Mouse (Mus musculus) urinary bladder, postnatal 4 days (tissue): ENCODE measurements around the gene Cox4i2.

Source experiments
- DNase-seq, 2 experiments: peaks; one replicate each; pipeline ENCODE4 v3.0.0; 2021 to 2022; ENCODE audit warnings: low spot score in 2 of 2

The Cox4i2 gene

GRCm38 (mm10) chr2:152799954-152800761, 46.2 kb downstream of the Cox4i2 start:
- DNase-seq, result no peak

- DNase-seq, result no peak
These were observed 46.8 kb downstream of the Cox4i2 start for GRCm38 (mm10) chr2:152800762-152801113.

- DNase-seq, result no peak
These were observed 48.3 kb downstream of the Cox4i2 start for GRCm38 (mm10) chr2:152802303-152802702.

- no peak for DNase-seq
These were observed 49.1 kb downstream of the Cox4i2 start for GRCm38 (mm10) chr2:152803081-152803480.

- no peak for DNase-seq
These were observed 50.6 kb downstream of the Cox4i2 start for GRCm38 (mm10) chr2:152804408-152805110.

GRCm38 (mm10) chr2:152805111-152805490, 51.1 kb downstream of the Cox4i2 start:
- no peak for DNase-seq

GRCm38 (mm10) chr2:152806037-152806436, 52.1 kb downstream of the Cox4i2 start:
- no peak for DNase-seq

- no peak for DNase-seq
These were observed 54.2 kb downstream of the Cox4i2 start for GRCm38 (mm10) chr2:152808178-152808577.

- no peak for DNase-seq
These were observed 56.4 kb downstream of the Cox4i2 start for GRCm38 (mm10) chr2:152810158-152810941.

- DNase-seq, result no peak
These were observed 57.6 kb downstream of the Cox4i2 start for GRCm38 (mm10) chr2:152811336-152812165.

GRCm38 (mm10) chr2:152813232-152813631, 59.3 kb downstream of the Cox4i2 start:
- no peak for DNase-seq

- DNase-seq, result no peak
These were observed 60.4 kb downstream of the Cox4i2 start for GRCm38 (mm10) chr2:152814213-152814874.
